Mouse (Mus musculus) limb, embryonic 10.5 days (tissue): ENCODE measurements around the gene Gpc6. TPM values are rescaled to one million over a fixed set of nuclear protein-coding genes. Genes with fewer than 3 reads are reported as not detected.

Experiments
- DNase-seq: peaks from one replicate; pipeline ENCODE4 v3.0.0-alpha.2; 2017; ENCODE audit warnings: low spot score
- H3K27ac ChIP-seq: fragments of 300-500 bp; sonication (generic); 2 replicates; pipeline ENCODE4 v1.5.1; 2016; ENCODE audit warnings: mild to moderate bottlenecking
- H3K27me3 ChIP-seq: fragments of 300-500 bp; sonication (generic); 2 replicates; pipeline ENCODE4 v1.6.1; 2016; ENCODE audit warnings: low read depth, mild to moderate bottlenecking; ENCODE audit not compliant: poor library complexity, severe bottlenecking
- H3K36me3 ChIP-seq: fragments of 300-500 bp; sonication (generic); 2 replicates; pipeline ENCODE4 v1.6.1; 2016; ENCODE audit warnings: mild to moderate bottlenecking, moderate library complexity
- H3K4me1 ChIP-seq: fragments of 300-500 bp; sonication (generic); 2 replicates; pipeline ENCODE4 v1.6.1; 2016
- H3K4me3 ChIP-seq: fragments of 300-500 bp; sonication (generic); 2 replicates; pipeline ENCODE4 v1.5.1; 2016; ENCODE audit warnings: mild to moderate bottlenecking, moderate library complexity
- H3K9me3 ChIP-seq: fragments of 300-500 bp; sonication (generic); replicated peaks from 2 replicates; pipeline ENCODE4 v1.6.1; 2016; ENCODE audit warnings: mild to moderate bottlenecking
- WGBS: fragments of 180-500 bp; shearing (Covaris S2); methylation state at CpG from one replicate; pipeline ENCODE4 v1.1.7; 2016; 5-methylcytosine and 5-hydroxymethylcytosine counted together
- polyA plus RNA-seq: library from polyadenylated mRNA; unstranded; fragments of >200 nt; fragmentation: Nextera tagmentation; extraction: Ambion mirVana; gene quantifications from 2 replicates; pipeline ENCODE4 v1.2.1, GENCODE M21; 2016

The Gpc6 gene
- polyA plus RNA-seq, 1 experiment from 2014 or later, result 51.9 TPM

- Histone ChIP-seq H3K36me3 (no peaks in the 10 kb centered on the region), H3K27me3 (no peaks in the 10 kb centered on the region), H3K9me3 (no peaks in the 10 kb centered on the region), H3K27ac (peak overlapping the region; percentile 53; the same call in 1 of the 2 replicates), H3K4me3 (no peak overlapping the region), H3K4me1 (peaks cover 28% of the 10 kb centered on the region)
- peak; percentile 35 for DNase-seq
- 83% methylated on average over 10 of the region's 10 CpGs for WGBS
These were observed 785.4 kb downstream of the Gpc6 start for GRCm38 (mm10) chr14:117710463-117710911.

DNA sequence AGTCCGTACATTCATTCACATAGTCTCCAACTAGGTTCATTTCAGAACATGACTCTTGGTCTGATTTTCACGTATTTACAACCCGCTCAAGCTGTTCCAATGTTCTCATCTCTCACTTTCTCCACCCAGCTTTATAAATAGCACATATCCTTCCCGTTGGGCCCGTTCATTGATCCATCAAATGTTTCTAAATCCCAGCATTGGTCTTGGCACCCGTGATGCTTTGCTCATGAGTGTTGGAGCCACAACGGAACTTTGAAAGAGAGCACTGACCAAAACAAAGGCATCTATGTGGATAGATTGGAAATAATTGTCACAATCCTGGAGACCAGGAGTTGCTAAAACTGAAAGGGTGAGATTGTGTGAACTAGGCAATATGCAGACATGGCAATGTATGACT, 787.2 kb downstream of the Gpc6 start:
- DNase-seq, result no peak
- no peak overlapping the region for H3K4me3 ChIP-seq
- no peak overlapping the region for H3K27ac ChIP-seq
- H3K9me3 ChIP-seq, result no peaks in the 10 kb centered on the region
- no peaks in the 10 kb centered on the region for H3K27me3 ChIP-seq
- no peaks in the 10 kb centered on the region for H3K36me3 ChIP-seq
- 97% methylated on average over 7 of the region's 7 CpGs for WGBS
- H3K4me1 ChIP-seq, result peaks cover 28% of the 10 kb centered on the region

- 36% methylated on average over 8 of the region's 8 CpGs for WGBS
- Histone ChIP-seq H3K27me3 (no peaks in the 10 kb centered on the region), H3K4me1 (peaks cover 28% of the 10 kb centered on the region), H3K9me3 (no peaks in the 10 kb centered on the region), H3K27ac (no peak overlapping the region), H3K36me3 (no peaks in the 10 kb centered on the region), H3K4me3 (no peak overlapping the region)
- DNase-seq, result no peak
These were observed 789.0 kb downstream of the Gpc6 start for GRCm38 (mm10) chr14:117714165-117714564.

DNA sequence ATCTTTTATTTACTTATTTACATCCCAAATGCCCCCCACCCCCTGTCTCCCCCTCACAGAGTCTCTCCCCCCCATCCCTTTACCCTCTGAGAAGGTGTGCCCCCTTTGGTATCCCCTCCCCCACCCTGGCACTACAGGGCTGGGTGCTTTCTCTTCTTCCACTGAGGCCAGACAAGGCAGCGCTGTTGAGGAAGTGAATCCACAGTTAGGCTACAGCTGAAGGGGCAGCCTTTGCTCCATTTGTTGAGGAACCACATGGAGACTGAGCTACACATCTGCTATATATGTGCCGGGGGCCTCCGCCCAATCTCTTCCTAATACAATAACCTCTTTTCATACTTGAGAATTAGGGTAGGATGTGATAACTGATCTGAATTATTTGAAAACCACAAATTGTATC, 791.2 kb downstream of the Gpc6 start:
- peaks cover 13% of the 10 kb centered on the region for H3K4me1 ChIP-seq
- WGBS, result 96% methylated on average over 3 of the region's 3 CpGs

GRCm38 (mm10) chr14:117728741-117729140, 803.6 kb downstream of the Gpc6 start:
- H3K4me3 ChIP-seq, result no peak overlapping the region
- H3K9me3 ChIP-seq, result no peaks in the 10 kb centered on the region
- no peak overlapping the region for H3K27ac ChIP-seq
- WGBS, result 95% methylated on average over 2 of the region's 2 CpGs
- no peaks in the 10 kb centered on the region for H3K4me1 ChIP-seq
- no peak for DNase-seq
- H3K36me3 ChIP-seq, result no peaks in the 10 kb centered on the region
- no peaks in the 10 kb centered on the region for H3K27me3 ChIP-seq

More for the DNA sequence above, 791.2 kb downstream of the Gpc6 start:
- H3K36me3 ChIP-seq, result no peaks in the 10 kb centered on the region
- H3K27me3 ChIP-seq, result no peaks in the 10 kb centered on the region
- H3K27ac ChIP-seq, result no peak overlapping the region
- H3K4me3 ChIP-seq, result no peak overlapping the region
- no peaks in the 10 kb centered on the region for H3K9me3 ChIP-seq
- DNase-seq, result no peak

DNA sequence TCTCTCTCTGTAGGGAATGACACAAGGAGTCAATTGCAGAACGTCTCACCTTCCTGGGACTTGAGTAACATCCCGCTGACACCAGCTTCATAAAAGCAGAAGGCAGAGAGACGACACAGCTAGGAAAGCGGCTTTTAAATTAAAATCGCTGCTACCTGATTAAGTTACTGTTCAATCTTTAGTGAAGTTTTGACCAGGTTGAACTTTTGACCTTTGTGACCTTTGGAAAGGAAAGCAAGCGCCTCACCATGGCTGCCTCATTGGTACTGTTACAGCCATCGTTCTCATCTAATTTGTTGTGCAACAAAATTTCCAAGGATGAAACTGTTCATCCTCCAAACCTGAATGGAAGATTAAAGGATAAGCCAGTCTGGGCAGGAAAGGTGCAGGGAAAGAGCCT, 830.1 kb downstream of the Gpc6 start:
- H3K36me3 ChIP-seq, result peaks cover 5% of the 10 kb centered on the region; the same call in 1 of the 2 replicates
- H3K27ac ChIP-seq, result no peak overlapping the region
- no peaks in the 10 kb centered on the region for H3K9me3 ChIP-seq
- no peak for DNase-seq
- WGBS, result 75% methylated on average over 7 of the region's 7 CpGs
- no peaks in the 10 kb centered on the region for H3K4me1 ChIP-seq
- no peaks in the 10 kb centered on the region for H3K27me3 ChIP-seq
- H3K4me3 ChIP-seq, result no peak overlapping the region

GRCm38 (mm10) chr14:117756505-117756904, 831.4 kb downstream of the Gpc6 start:
- H3K27me3 ChIP-seq, result no peaks in the 10 kb centered on the region
- no peaks in the 10 kb centered on the region for H3K4me1 ChIP-seq
- no peak for DNase-seq
- H3K36me3 ChIP-seq, result no peaks in the 10 kb centered on the region
- H3K9me3 ChIP-seq, result no peaks in the 10 kb centered on the region
- no peak overlapping the region for H3K27ac ChIP-seq
- H3K4me3 ChIP-seq, result no peak overlapping the region
- 86% methylated on average over 7 of the region's 7 CpGs for WGBS

DNA sequence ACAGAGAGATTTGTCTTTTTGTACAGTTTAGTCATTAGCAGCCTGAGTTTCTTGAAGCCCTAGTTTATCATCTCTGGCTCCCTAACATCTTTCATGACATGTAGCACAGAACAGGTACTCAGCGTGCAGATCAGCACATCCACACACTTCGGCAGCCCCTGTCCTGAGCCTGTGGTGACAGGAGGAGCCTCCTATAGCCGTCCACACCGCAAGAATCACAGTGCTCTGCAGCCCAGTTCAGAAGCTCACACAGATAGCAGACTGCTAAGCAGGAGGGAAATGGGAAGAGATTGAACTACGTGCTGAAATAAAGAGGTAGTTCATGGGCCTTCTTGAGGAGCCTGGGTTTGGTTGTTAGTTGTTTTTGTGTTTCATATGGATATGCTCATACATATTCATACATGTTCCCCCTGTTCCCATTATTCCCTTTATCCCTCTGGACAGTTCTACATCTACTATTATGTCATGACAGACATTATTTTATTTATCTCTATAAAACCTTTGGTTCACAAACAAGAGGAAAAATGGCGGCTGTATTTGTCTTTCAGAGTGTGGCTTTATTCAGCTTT, 832.8 kb downstream of the Gpc6 start:
- no peaks in the 10 kb centered on the region for H3K4me1 ChIP-seq
- WGBS, result 88% methylated on average over 6 of the region's 6 CpGs
- no peaks in the 10 kb centered on the region for H3K27me3 ChIP-seq
- no peak for DNase-seq
- H3K4me3 ChIP-seq, result no peak overlapping the region
- H3K27ac ChIP-seq, result no peak overlapping the region
- no peaks in the 10 kb centered on the region for H3K9me3 ChIP-seq
- H3K36me3 ChIP-seq, result no peaks in the 10 kb centered on the region

DNA sequence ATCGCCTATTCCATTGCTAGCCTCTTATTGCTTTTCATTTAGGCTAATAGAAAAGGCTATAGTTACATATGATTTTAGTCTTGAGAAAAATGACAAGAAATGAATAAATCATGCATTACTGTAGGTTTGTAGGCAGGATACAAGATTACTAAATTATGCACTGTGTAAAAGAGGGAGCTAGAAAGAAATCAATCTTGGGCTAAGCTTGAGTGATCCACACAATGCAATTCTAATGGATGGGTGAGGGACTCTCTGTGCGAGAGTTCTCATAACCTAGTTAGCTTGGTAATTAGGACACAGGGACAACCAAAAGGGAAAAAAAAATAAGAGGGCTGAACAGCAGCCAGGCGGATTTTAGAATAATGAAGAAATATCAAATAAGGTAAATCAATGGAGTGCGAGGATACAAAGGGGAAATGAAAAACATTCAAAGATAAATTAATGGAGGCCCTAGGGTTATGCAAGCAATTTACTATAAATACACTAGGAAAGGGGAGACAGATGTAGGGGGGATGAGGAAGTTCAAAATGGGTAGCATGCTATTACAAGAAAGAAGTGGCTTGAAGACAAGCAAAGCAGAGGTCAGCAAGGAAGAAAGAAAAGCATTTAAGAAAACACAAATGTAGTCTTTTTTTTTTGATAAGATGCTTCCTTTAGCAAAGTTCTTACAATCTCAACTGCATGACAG, 835.9 kb downstream of the Gpc6 start:
- DNase-seq, result no peak
- Histone ChIP-seq H3K27me3 (no peaks in the 10 kb centered on the region), H3K4me1 (0 out of 2 replicates have a peak, but pooled peaks cover 4% of the 10 kb centered on the region), H3K27ac (no peak overlapping the region), H3K36me3 (no peaks in the 10 kb centered on the region), H3K9me3 (no peaks in the 10 kb centered on the region), H3K4me3 (no peak overlapping the region)
- 83% methylated on average over 4 of the region's 4 CpGs for WGBS

- no peak overlapping the region for H3K4me3 ChIP-seq
- H3K36me3 ChIP-seq, result no peaks in the 10 kb centered on the region
- no peak for DNase-seq
- no peak overlapping the region for H3K27ac ChIP-seq
- H3K9me3 ChIP-seq, result no peaks in the 10 kb centered on the region
- H3K4me1 ChIP-seq, result 0 out of 2 replicates have a peak, but pooled peaks cover 4% of the 10 kb centered on the region
- H3K27me3 ChIP-seq, result no peaks in the 10 kb centered on the region
- 89% methylated on average over 5 of the region's 5 CpGs for WGBS
These were observed 837.8 kb downstream of the Gpc6 start for GRCm38 (mm10) chr14:117762934-117763333.

GRCm38 (mm10) chr14:117767861-117768260, 842.7 kb downstream of the Gpc6 start:
- H3K4me3 ChIP-seq, result no peak overlapping the region
- 0 out of 2 replicates have a peak, but pooled peaks cover 4% of the 10 kb centered on the region for H3K4me1 ChIP-seq
- no peaks in the 10 kb centered on the region for H3K9me3 ChIP-seq
- no peaks in the 10 kb centered on the region for H3K36me3 ChIP-seq
- 93% methylated on average over 4 of the region's 4 CpGs for WGBS
- H3K27me3 ChIP-seq, result no peaks in the 10 kb centered on the region
- no peak for DNase-seq
- no peak overlapping the region for H3K27ac ChIP-seq

GRCm38 (mm10) chr14:117768697-117769096, 843.6 kb downstream of the Gpc6 start:
- H3K9me3 ChIP-seq, result no peaks in the 10 kb centered on the region
- no peaks in the 10 kb centered on the region for H3K27me3 ChIP-seq
- WGBS, result 91% methylated on average over 7 of the region's 7 CpGs
- no peaks in the 10 kb centered on the region for H3K4me1 ChIP-seq
- no peak overlapping the region for H3K4me3 ChIP-seq
- no peak for DNase-seq
- H3K36me3 ChIP-seq, result no peaks in the 10 kb centered on the region
- no peak overlapping the region for H3K27ac ChIP-seq

GRCm38 (mm10) chr14:117773373-117773772, 848.3 kb downstream of the Gpc6 start:
- WGBS, result 88% methylated on average over 2 of the region's 2 CpGs
- Histone ChIP-seq H3K27me3 (no peaks in the 10 kb centered on the region), H3K4me3 (no peak overlapping the region), H3K36me3 (no peaks in the 10 kb centered on the region), H3K27ac (no peak overlapping the region), H3K9me3 (no peaks in the 10 kb centered on the region), H3K4me1 (peaks cover 9% of the 10 kb centered on the region)
- DNase-seq, result no peak
